ENCODE assay signal across 9 mouse cellular contexts in the genomic region with DNA sequence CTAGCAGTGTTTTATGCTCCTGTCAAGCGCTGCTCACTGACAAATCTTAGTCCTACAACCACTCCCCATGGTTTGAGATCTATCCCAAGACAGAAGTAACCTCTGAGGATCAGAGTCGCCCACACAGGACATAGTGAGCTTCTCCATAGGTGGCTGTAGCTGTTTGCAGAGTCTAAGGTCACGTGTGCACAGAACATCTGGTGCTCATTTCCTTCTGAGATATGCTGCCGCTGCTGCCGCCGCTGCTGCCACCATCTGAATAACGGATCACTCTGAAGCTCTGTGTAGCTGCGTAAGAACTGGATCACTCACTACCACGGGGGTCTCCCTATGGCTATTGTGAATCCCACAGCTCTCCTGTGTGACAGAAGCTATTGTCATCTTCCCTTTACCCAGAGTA.
DNase-seq lines count a peak whose midpoint lies in the region; ATAC-seq and TF ChIP-seq lines count a peak whose summit lies in the region.
"Had no signal": no experiment of that assay in that cellular context is flagged by ENCODE, and none has a peak within 500 bp of the region (broad histone marks: within the 10 kb centered on the region; RNA-seq: fewer than 3 reads in every experiment).

No protein-coding gene starts in this region.

- no peak overlapping the region for H3K27ac ChIP-seq in intestine, embryonic 15.5 days
- no peak overlapping the region for H3K27ac ChIP-seq in intestine, postnatal 0 days (ENCODE audit: low read depth, low read length)
- no peak overlapping the region; the same call in 1 of the 2 replicates for H3K27ac ChIP-seq in forebrain, embryonic 10.5 days
- no peak overlapping the region for H3K27ac ChIP-seq in forebrain, postnatal 0 days (ENCODE audit: low read depth, low read length)

- ATAC-seq in intestine, embryonic 15.5 days: peak; percentile 61
- ATAC-seq in intestine, postnatal 0 days: no peak
- ATAC-seq in erythroid progenitor cell, adult 5-6 weeks (replicated peaks; ENCODE audit: low FRiP score, poor library complexity, severe bottlenecking): no peak
- no peak for ATAC-seq in forebrain, postnatal 0 days

- no peaks in the 10 kb centered on the region for H3K36me3 ChIP-seq in intestine, embryonic 15.5 days
- no peaks in the 10 kb centered on the region for H3K36me3 ChIP-seq in intestine, postnatal 0 days (ENCODE audit: control insufficient read depth, insufficient read depth)
- no peaks in the 10 kb centered on the region for H3K36me3 ChIP-seq in forebrain, embryonic 10.5 days (replicated peaks)
- H3K36me3 ChIP-seq in forebrain, postnatal 0 days (ENCODE audit: insufficient read depth): no peaks in the 10 kb centered on the region

- H3K9ac ChIP-seq in intestine, embryonic 15.5 days: no peak overlapping the region
- H3K9ac ChIP-seq in intestine, postnatal 0 days (ENCODE audit: low read depth, low read length): no peak overlapping the region
- H3K9ac ChIP-seq in forebrain, postnatal 0 days: no peak overlapping the region

- H3K9me3 ChIP-seq in intestine, embryonic 15.5 days: no peaks in the 10 kb centered on the region
- H3K9me3 ChIP-seq in intestine, postnatal 0 days (ENCODE audit: control insufficient read depth): no peaks in the 10 kb centered on the region
- H3K9me3 ChIP-seq in forebrain, embryonic 10.5 days: no peaks in the 10 kb centered on the region
- H3K9me3 ChIP-seq in forebrain, postnatal 0 days (ENCODE audit: low read length): no peaks in the 10 kb centered on the region

- WGBS in intestine, embryonic 15.5 days: 19% methylated on average over 9 of the region's 9 CpGs
- 28% methylated on average over 9 of the region's 9 CpGs for WGBS in intestine, postnatal 0 days
- WGBS in forebrain, embryonic 10.5 days: 49% methylated on average over 9 of the region's 9 CpGs
- 72% methylated on average over 9 of the region's 9 CpGs for WGBS in forebrain, postnatal 0 days

- no peaks in the 10 kb centered on the region for H3K27me3 ChIP-seq in intestine, embryonic 15.5 days (replicated peaks)
- H3K27me3 ChIP-seq in intestine, postnatal 0 days (replicated peaks; ENCODE audit: control insufficient read depth, insufficient read depth, low read length): no peaks in the 10 kb centered on the region
- no peaks in the 10 kb centered on the region for H3K27me3 ChIP-seq in forebrain, embryonic 10.5 days (ENCODE audit: poor library complexity, severe bottlenecking)
- no peaks in the 10 kb centered on the region for H3K27me3 ChIP-seq in forebrain, postnatal 0 days (ENCODE audit: insufficient read depth, low read length)

- H3K4me2 ChIP-seq in intestine, embryonic 15.5 days (replicated peaks): no peak overlapping the region
- no peak overlapping the region for H3K4me2 ChIP-seq in intestine, postnatal 0 days (replicated peaks; ENCODE audit: low read depth)
- no peak overlapping the region for H3K4me2 ChIP-seq in forebrain, postnatal 0 days (ENCODE audit: low read depth)

- DNase-seq in CD8-positive naive resting alpha-beta T cell, adult 2 months (ENCODE audit: low read depth in 2 of 2, low spot score in 2 of 2): peak; percentile 10 to 16
- peak; percentile 64 for DNase-seq in forelimb bud, embryonic 11.5 days (ENCODE audit: low read depth, low spot score)
- DNase-seq in mesoderm, embryonic 11.5 days (ENCODE audit: low read depth, low spot score): peak; percentile 74
- DNase-seq in forebrain, embryonic 10.5 days (ENCODE audit: extremely low spot score, low spot score): no peak
- no peak for DNase-seq in forebrain, postnatal 0 days
- DNase-seq: layer of hippocampus, postnatal 36 days had no signal

- TF ChIP-seq CTCF in intestine, postnatal 0 days (IDR thresholded peaks at IDR 0.05; ENCODE audit: low read depth): no peak
- TF ChIP-seq CTCF in forebrain, postnatal 0 days (IDR thresholded peaks at IDR 0.05; ENCODE audit: low read depth): no peak

- H3K4me3 ChIP-seq in intestine, embryonic 15.5 days (replicated peaks): no peak overlapping the region
- H3K4me3 ChIP-seq in intestine, postnatal 0 days (ENCODE audit: low read depth, low read length): no peak overlapping the region
- H3K4me3 ChIP-seq in forebrain, embryonic 10.5 days: no peak overlapping the region
- H3K4me3 ChIP-seq in forebrain, postnatal 0 days (ENCODE audit: low read depth, low read length): no peak overlapping the region

- H3K4me1 ChIP-seq in intestine, embryonic 15.5 days (replicated peaks): peaks cover 9% of the 10 kb centered on the region
- no peaks in the 10 kb centered on the region for H3K4me1 ChIP-seq in intestine, postnatal 0 days (replicated peaks; ENCODE audit: control insufficient read depth, insufficient read depth, low read length)
- no peaks in the 10 kb centered on the region; the same call in 1 of the 2 replicates for H3K4me1 ChIP-seq in forebrain, embryonic 10.5 days
- H3K4me1 ChIP-seq in forebrain, postnatal 0 days (ENCODE audit: insufficient read depth): no peaks in the 10 kb centered on the region

Comparison
In these comparisons a context has a peak if more than half of its experiments do, and no peak if none do; other contexts are left out.
1. DNase-seq: peak in CD8-positive naive resting alpha-beta T cell, adult 2 months (2 of 2), forelimb bud, embryonic 11.5 days (single experiment) and mesoderm, embryonic 11.5 days (single experiment); none in forebrain, embryonic 10.5 days (single experiment) and forebrain, postnatal 0 days (single experiment).